Mouse (Mus musculus) spleen, embryonic (tissue): Measurements from ENCODE around the gene Tuba1c.
"Not testable (repeated sequence)": the region's sequence is repeated elsewhere in the genome, so short reads cannot be mapped to it uniquely, and the experiment has no call there.

Source experiments
- CTCF ChIA-PET: fragments of 350-600 bp; sonication (Branson Sonifier 250); formaldehyde crosslinking; loops from one replicate; lab custom pipeline; 2022; lab: Charles Lee

Tuba1c gene

GRCm38 (mm10) chr15:99026259-99026658, 3.4 kb upstream of the Tuba1c start:
- CTCF ChIA-PET: no interaction called here

DNA sequence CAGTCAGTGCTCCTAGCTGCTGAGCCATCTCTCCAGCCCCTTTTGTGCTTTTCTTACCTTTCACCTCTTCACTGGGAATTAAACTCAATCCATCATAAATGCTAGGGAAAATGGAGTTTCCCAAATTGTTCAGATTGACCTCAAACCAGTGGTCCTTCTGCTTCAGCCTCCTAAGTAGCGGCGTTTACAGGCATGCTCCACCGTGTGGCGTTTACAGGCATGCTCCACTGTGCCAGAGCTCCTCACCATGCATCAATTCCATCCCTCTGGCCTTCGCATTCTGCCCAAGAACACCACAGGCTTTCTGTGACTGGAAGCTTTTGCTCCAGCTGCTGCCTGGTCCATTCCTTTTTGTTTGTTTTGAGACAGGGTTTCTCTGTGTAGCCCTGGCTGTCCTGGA, 2.6 kb upstream of the Tuba1c start:
- CTCF ChIA-PET: no interaction called here

DNA sequence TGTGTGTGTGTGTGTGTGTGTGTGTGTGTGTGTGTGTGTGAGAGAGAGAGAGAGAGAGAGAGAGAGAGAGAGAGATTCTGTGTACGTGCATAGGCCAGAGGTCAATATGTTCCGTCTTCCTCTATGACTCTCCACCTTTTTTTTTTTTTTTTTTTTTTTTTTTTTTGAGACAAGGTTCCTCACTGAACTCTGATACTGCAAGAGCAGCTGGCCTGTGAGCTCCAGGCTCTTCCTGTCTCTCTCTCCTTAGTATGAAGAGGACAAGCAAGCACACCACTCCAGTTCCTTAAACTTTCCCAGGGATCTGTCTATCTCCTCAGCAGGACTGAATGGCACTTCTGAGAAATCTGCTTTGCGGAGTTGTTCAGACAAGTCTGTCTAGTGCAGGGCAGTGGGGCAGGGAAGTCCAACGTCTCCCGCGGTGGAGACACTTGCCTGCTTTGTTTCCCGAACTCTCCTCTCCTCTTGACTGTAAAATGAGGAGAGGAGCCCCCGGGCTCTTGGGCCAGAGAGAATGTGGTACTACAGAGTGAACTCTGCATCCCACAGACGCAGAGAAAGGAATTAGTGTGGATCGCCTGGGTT, 725 bp upstream of the Tuba1c start:
- CTCF ChIA-PET: interaction anchor here (0.7 to 0.8 kb wide), 2 partner anchors 133 to 519 kb away, joined by 4 to 7 read pairs; no protein-coding TSS in a partner anchor

DNA sequence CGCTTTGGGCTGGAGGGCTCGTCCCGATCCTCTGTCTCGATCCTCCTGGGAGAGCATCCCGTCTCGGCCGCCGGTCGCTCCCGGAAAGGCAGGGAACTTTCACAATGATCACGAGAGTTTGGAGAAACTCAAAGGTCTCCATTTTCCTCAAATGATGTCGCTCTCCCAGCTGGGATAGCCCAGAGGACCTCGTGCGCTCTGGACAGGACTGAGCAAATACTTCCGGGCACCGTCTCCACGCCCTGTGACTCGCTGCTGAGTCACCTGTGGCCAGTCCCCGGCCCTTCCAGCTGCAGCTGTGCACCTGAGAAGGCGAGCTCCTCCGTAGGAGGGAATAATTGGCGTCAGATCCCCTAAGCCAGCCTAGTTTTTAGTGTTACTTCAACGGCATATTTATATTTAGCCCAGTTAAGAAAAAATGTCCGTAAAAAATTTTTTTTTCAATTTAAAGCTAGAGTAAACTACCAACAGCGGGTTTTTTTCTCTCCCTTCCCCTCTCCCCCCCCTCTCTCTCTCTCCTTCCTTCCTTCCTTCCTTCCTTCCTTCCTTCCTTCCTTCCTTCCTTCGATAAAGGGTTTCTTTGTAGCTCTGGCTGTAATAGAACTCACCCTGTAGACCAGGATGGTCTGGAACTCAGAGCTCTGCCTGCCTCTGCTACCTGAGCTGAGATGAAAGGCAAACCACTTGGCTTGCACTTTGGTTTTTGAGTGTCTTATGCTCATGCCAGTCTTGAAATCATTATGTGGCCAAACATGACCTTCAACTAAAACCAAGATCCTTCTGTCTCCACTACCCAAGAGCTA, 1.1 kb downstream of the Tuba1c start:
- CTCF ChIA-PET: interaction anchor here (1.7 kb wide), 1 partner anchor 8 kb away, joined by 5 read pairs; no protein-coding TSS in a partner anchor

DNA sequence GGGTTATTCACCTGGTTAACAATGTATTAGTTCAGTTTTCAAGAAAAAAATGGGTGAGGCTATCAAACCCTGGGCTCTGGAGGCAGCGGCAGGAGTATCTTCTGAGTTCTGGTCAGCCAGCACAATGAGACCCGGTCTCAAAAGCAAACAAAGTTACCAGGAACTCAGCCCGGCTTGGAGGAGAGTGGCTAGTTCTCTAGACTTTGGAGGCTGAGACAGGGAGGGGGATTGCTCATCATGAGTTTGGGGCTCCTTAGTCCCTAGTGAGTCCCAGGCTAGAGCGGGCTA, 1.6 kb downstream of the Tuba1c start:
- CTCF ChIA-PET: interaction anchor here (1.7 kb wide), 1 partner anchor 8 kb away, joined by 5 read pairs; no protein-coding TSS in a partner anchor

GRCm38 (mm10) chr15:99032041-99032725, 2.5 kb downstream of the Tuba1c start:
- CTCF ChIA-PET: interaction anchor here (0.6 to 1.7 kb wide), 2 partner anchors 9 to 359 kb away, joined by 3 to 5 read pairs; no protein-coding TSS in a partner anchor

GRCm38 (mm10) chr15:99032726-99033250, 3.1 kb downstream of the Tuba1c start:
- CTCF ChIA-PET: interaction anchor here (0.6 to 1.7 kb wide), 2 partner anchors 10 to 360 kb away, joined by 3 to 5 read pairs; no protein-coding TSS in a partner anchor

- CTCF ChIA-PET: interaction anchor here (0.6 kb wide), 1 partner anchor 258 kb away, joined by 3 read pairs; no protein-coding TSS in a partner anchor
Measured at GRCm38 (mm10) chr15:99033498-99034270, 4.0 kb downstream of the Tuba1c start.

GRCm38 (mm10) chr15:99035431-99035830, 5.7 kb downstream of the Tuba1c start:
- CTCF ChIA-PET: interaction anchor here (0.9 kb wide), 1 partner anchor 27 kb away, joined by 3 read pairs; no protein-coding TSS in a partner anchor

DNA sequence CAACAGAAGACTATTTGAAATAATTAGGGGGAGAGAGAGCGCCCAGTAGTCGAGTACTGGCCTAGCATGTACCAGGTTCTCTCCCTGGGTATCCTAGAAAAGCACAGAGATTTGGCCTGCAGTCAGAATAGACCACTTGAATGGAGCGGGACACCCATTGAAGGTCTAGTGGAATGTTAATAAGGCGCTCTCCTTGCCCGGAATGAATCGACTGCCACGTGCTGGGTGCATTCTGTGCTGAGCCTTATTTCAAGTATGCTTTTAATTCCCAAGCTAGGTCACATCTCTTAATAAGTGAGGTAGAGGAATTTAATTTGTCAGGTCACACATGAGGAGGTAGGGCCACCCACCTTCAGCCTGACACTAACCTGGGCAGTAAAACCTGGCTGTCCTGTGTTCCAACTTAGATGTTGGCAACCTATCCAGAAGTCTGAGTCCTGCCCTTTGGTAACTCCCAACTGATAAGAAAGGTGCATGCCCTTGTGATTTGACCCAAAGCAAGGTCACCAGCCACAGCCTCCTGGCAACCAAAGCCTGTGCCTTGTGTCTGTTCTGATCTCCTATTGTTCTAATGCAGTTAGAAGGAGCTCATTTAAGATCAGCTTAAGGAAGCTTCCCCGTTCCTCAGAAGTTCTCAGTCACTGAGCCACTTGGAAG, 6.7 kb downstream of the Tuba1c start:
- CTCF ChIA-PET: no interaction called here

GRCm38 (mm10) chr15:99038025-99038424, 8.3 kb downstream of the Tuba1c start:
- CTCF ChIA-PET: no interaction called here

DNA sequence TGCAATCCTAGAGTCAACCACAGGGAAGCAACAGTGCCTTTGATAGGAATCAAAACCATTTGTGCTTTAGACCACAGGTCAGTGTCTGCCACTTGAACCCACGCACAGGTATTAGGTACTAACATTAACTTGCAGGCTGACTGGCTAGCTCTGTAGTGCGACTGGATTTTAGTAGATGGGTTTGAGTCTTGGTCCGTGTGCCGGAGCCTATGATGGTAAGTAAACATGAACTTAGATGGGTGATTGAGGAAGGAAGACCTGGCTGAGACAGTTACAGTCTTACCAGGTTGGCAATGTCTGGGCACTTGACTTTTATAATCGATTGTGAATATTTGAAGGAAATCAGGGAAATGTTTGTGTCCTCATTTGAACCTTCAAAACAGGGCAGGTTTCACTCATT, 9.1 kb downstream of the Tuba1c start:
- CTCF ChIA-PET: no interaction called here

GRCm38 (mm10) chr15:99039306-99039705, 9.6 kb downstream of the Tuba1c start:
- CTCF ChIA-PET: no interaction called here

- CTCF ChIA-PET: interaction anchor here (0.7 kb wide), 1 partner anchor 1149 kb away, joined by 3 read pairs; no protein-coding TSS in a partner anchor
Measured at GRCm38 (mm10) chr15:99039996-99040919, 10.6 kb downstream of the Tuba1c start.

DNA sequence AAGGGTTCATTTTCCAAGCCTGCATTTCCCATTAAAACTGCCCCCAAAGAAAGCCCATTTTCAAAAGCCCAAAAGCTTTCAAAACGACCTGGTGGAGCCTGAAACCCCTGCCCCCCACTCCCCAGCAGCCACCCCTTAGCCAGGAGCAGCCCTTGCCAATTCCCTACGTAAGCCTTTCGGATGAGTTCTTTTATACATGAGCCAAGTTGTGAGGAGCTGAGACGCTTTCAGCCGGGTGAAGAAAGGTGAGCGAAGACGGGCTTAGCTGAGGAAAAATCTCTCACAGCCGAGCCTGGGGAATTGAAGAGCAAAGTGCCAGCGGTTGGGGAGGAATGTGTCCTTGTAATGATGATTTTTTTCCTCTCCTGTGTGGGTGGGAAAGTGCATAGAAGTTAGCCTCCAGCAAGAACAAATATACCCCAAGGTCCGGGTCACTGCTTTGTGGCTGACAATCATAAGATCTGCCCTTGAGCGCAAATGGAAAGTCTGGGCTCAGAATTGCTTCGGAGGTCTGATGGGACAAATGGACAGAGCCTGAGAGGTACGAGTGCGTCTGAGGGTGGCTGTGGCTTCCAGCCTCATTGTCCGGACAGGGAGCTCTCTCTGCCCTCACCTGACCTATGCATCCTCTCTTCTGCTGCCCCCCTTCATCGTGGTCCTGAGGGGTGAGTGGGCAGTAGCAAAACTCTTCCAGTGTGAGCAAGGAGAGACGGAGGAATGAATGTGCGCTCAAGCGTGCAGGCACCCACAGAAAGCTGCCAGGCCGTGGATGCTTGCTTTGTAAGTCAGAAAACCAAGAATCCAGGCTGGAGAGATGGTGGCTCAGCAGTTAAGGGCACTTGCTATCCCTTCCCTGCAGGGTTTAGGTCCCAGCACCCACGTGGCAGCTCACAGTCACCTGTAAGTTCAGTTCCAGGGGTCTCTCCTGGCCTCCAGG, 11.5 kb downstream of the Tuba1c start:
- CTCF ChIA-PET: interaction anchor here (0.5 to 0.7 kb wide), 2 partner anchors 133 to 1148 kb away, joined by 3 to 5 read pairs; no protein-coding TSS in a partner anchor

DNA sequence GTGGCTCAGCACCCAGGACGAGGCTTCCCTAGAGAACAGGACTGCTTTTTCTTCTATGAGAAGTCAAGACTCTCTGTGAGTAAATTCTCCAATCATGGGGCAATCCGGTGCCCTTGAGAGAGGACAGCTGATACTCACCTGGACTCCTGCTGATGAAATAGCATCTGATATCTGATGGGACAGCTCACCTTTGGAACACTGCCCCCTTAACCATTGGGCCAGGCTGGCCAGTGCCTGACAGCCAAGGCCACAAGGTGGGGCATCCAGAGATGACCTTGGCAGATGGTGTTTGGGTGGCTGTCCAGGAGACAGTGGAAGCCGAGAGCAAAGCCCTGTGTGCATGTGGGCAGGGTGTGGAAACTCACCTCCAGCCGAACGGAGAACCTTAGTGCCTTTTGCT, 12.6 kb downstream of the Tuba1c start:
- CTCF ChIA-PET: no interaction called here

DNA sequence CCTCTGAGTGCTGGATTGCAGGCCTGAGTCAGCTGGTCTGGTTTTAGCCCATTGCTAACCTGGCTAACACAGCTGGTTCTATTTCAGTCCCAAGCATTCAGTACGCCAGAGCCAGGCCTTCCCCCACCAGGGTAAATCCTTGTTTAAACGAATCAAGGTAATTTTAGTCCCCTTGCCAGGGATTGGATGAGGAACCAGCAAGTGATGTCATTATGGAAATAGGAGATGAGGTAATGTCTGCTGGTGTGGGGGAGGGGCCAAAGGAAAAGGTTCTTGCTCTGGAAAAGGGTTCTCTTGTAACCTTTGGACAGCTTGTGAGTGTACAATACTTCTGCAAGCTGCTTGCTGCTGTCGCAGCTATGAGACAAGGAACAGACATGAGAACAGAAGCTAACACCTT, 15.2 kb downstream of the Tuba1c start:
- CTCF ChIA-PET: no interaction called here

DNA sequence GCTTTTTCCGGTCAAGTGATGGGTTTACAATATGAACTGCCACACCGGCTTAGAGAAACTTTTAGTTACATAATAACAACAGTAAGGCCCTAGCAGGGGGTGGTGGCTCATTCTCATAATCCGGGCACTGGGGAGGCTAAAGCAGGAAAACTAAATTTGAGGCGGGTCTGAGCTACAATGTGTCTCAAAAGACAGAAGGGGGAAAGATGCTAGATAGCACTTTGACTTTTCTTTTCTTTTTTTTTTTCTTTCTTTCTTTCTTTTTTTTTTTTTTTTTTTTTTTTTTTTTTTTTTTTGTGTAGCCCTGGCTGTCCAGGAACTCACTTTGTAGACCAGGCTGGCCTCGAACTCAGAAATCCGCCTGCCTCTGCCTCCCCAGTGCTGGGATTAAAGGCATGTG, 16.0 kb downstream of the Tuba1c start:
- CTCF ChIA-PET: not testable (repeated sequence)
